Mouse (Mus musculus) erythroblast, embryonic 14.5 days (primary cell): ENCODE results near the gene Rai14. TPM values are rescaled to one million over a fixed set of nuclear protein-coding genes. Genes with fewer than 3 reads are reported as not detected.

ENCODE experiments used
- H3K27me3 ChIP-seq: 2 replicates; pipeline ENCODE4 v1.6.1; 2012; ENCODE audit warnings: inconsistent platforms; ENCODE audit not compliant: control insufficient read depth
- H3K36me3 ChIP-seq: 2 replicates; pipeline ENCODE4 v1.6.1; 2012; ENCODE audit warnings: mild to moderate bottlenecking, inconsistent platforms; ENCODE audit not compliant: control insufficient read depth
- H3K4me1 ChIP-seq: 2 replicates; pipeline ENCODE4 v1.6.1; 2012; ENCODE audit warnings: inconsistent platforms; ENCODE audit not compliant: control insufficient read depth
- H3K4me3 ChIP-seq: replicated peaks from 2 replicates; pipeline ENCODE3; 2012; ENCODE audit warnings: moderate library complexity, mild to moderate bottlenecking, inconsistent platforms
- H3K9me3 ChIP-seq: 2 replicates; pipeline ENCODE4 v1.6.1; 2012; ENCODE audit warnings: low read length, inconsistent platforms, mixed read lengths; ENCODE audit not compliant: control insufficient read depth
- GATA1 ChIP-seq: IDR thresholded peaks from 2 replicates; pipeline ENCODE4 v1.6.1; 2012; ENCODE audit warnings: low read length, inconsistent platforms, mixed read lengths
- TAL1 ChIP-seq: IDR thresholded peaks from 3 replicates; pipeline ENCODE4 v1.6.1; 2012; ENCODE audit warnings: low read length, inconsistent platforms, mixed read lengths
- polyA plus RNA-seq: library from polyadenylated mRNA; stranded (reverse); fragments of >175 nt; gene quantifications from 2 replicates; pipeline ENCODE4 v1.2.3, GENCODE M21; 2012

Rai14 gene
- 0.01 TPM in 1 of 2 replicates, not detected in the other for polyA plus RNA-seq

GRCm38 (mm10) chr15:10714409-10715138 is at the start of gene Rai14:
TSS of gene Rai14 (minus strand) at chr15:10714624.
- H3K9me3 ChIP-seq: no peaks in the 10 kb centered on the region

GRCm38 (mm10) chr15:10761441-10761840 is 47.0 kb upstream of the Rai14 start:
- Histone ChIP-seq H3K9me3 (no peaks in the 10 kb centered on the region), H3K4me3 (no peak overlapping the region), H3K36me3 (no peaks in the 10 kb centered on the region), H3K4me1 (no peaks in the 10 kb centered on the region), H3K27me3 (no peaks in the 10 kb centered on the region)
- TF ChIP-seq GATA1: no peak
- no peak for TF ChIP-seq TAL1

More at GRCm38 (mm10) chr15:10714409-10715138, at the start of gene Rai14:
- Histone ChIP-seq H3K4me1 (peaks cover 10% of the 10 kb centered on the region), H3K27me3 (peaks cover 40% of the 10 kb centered on the region), H3K4me3 (peak within 1 kb of the TSS; percentile 56), H3K36me3 (no peaks in the 10 kb centered on the region)
- TF ChIP-seq GATA1 (no peak), TAL1 (no peak)

GRCm38 (mm10) chr15:10760006-10760405 is 45.6 kb upstream of the Rai14 start:
- H3K4me3 ChIP-seq: no peak overlapping the region
- TF ChIP-seq GATA1 (no peak), TAL1 (no peak)
- H3K36me3 ChIP-seq: no peaks in the 10 kb centered on the region
- H3K4me1 ChIP-seq: no peaks in the 10 kb centered on the region
- H3K9me3 ChIP-seq: no peaks in the 10 kb centered on the region; the same call in 1 of the 2 replicates
- H3K27me3 ChIP-seq: no peaks in the 10 kb centered on the region

- no peaks in the 10 kb centered on the region for H3K27me3 ChIP-seq
- no peaks in the 10 kb centered on the region for H3K4me1 ChIP-seq
- no peak overlapping the region for H3K4me3 ChIP-seq
- no peaks in the 10 kb centered on the region for H3K36me3 ChIP-seq
- TF ChIP-seq TAL1: no peak
- TF ChIP-seq GATA1: no peak
- no peaks in the 10 kb centered on the region; the same call in 1 of the 2 replicates for H3K9me3 ChIP-seq
These were observed 45.0 kb upstream of the Rai14 start for GRCm38 (mm10) chr15:10759440-10759839.

GRCm38 (mm10) chr15:10758808-10759207 is 44.4 kb upstream of the Rai14 start:
- H3K4me1 ChIP-seq: no peaks in the 10 kb centered on the region
- H3K9me3 ChIP-seq: no peaks in the 10 kb centered on the region; the same call in 1 of the 2 replicates
- H3K4me3 ChIP-seq: no peak overlapping the region
- no peaks in the 10 kb centered on the region for H3K27me3 ChIP-seq
- no peak for TF ChIP-seq TAL1
- TF ChIP-seq GATA1: no peak
- no peaks in the 10 kb centered on the region for H3K36me3 ChIP-seq

- TF ChIP-seq GATA1 (no peak), TAL1 (no peak)
These were observed 36.7 kb upstream of the Rai14 start for GRCm38 (mm10) chr15:10751141-10751540.

GRCm38 (mm10) chr15:10750339-10750738 is 35.9 kb upstream of the Rai14 start:
- Histone ChIP-seq H3K4me3 (no peak overlapping the region), H3K36me3 (no peaks in the 10 kb centered on the region), H3K27me3 (no peaks in the 10 kb centered on the region), H3K9me3 (no peaks in the 10 kb centered on the region), H3K4me1 (no peaks in the 10 kb centered on the region)
- TF ChIP-seq GATA1: no peak
- TF ChIP-seq TAL1: no peak

More at GRCm38 (mm10) chr15:10751141-10751540, 36.7 kb upstream of the Rai14 start:
- Histone ChIP-seq H3K27me3 (no peaks in the 10 kb centered on the region), H3K4me1 (no peaks in the 10 kb centered on the region), H3K4me3 (no peak overlapping the region), H3K9me3 (no peaks in the 10 kb centered on the region; the same call in 1 of the 2 replicates), H3K36me3 (no peaks in the 10 kb centered on the region)

GRCm38 (mm10) chr15:10749678-10750077 is 35.3 kb upstream of the Rai14 start:
- TF ChIP-seq TAL1: no peak
- no peak for TF ChIP-seq GATA1
- Histone ChIP-seq H3K4me1 (no peaks in the 10 kb centered on the region), H3K36me3 (no peaks in the 10 kb centered on the region), H3K27me3 (no peaks in the 10 kb centered on the region), H3K9me3 (no peaks in the 10 kb centered on the region), H3K4me3 (no peak overlapping the region)

- no peaks in the 10 kb centered on the region for H3K36me3 ChIP-seq
- H3K4me1 ChIP-seq: no peaks in the 10 kb centered on the region
- H3K4me3 ChIP-seq: no peak overlapping the region
- TF ChIP-seq TAL1 (no peak), GATA1 (no peak)
- H3K9me3 ChIP-seq: no peaks in the 10 kb centered on the region
- no peaks in the 10 kb centered on the region for H3K27me3 ChIP-seq
These were observed 33.2 kb upstream of the Rai14 start for GRCm38 (mm10) chr15:10747638-10748037.

GRCm38 (mm10) chr15:10747226-10747625 is 32.8 kb upstream of the Rai14 start:
- Histone ChIP-seq H3K4me3 (no peak overlapping the region), H3K9me3 (no peaks in the 10 kb centered on the region), H3K4me1 (no peaks in the 10 kb centered on the region), H3K36me3 (no peaks in the 10 kb centered on the region), H3K27me3 (no peaks in the 10 kb centered on the region)
- no peak for TF ChIP-seq GATA1
- no peak for TF ChIP-seq TAL1
